Mouse (Mus musculus) lung, embryonic 15.5 days (tissue): Measurements from ENCODE around the gene Sprr2f. TPM values are rescaled to one million over a fixed set of nuclear protein-coding genes. Genes with fewer than 3 reads are reported as not detected.

ENCODE experiments used
- polyA plus RNA-seq: library from polyadenylated mRNA; unstranded; fragments of >200 nt; fragmentation: Nextera tagmentation; extraction: Ambion mirVana; gene quantifications from 2 replicates; pipeline ENCODE4 v1.2.1, GENCODE M21; 2015

Gene Sprr2f
- polyA plus RNA-seq, 1 experiment from 2014 or later: not detected

Other genes with a start within 250 kb of the Sprr2f start
- gene Prr9, start 241.2 kb upstream of the Sprr2f start, polyA plus RNA-seq: not detected in 2 replicates
- not detected in 2 replicates for gene Lelp1, start 222.4 kb upstream of the Sprr2f start, polyA plus RNA-seq
- 0.22 TPM in 1 of 2 replicates, not detected in the other for gene Sprr2a1, start 149.4 kb upstream of the Sprr2f start, polyA plus RNA-seq
- 4.2 and 15.4 TPM in 2 replicates for gene Sprr2a2, start 149.3 kb upstream of the Sprr2f start, polyA plus RNA-seq
- 0.87 TPM in 1 of 2 replicates, not detected in the other for gene Sprr2a3, start 79.8 kb upstream of the Sprr2f start, polyA plus RNA-seq
- gene Sprr2b, start 48.6 kb upstream of the Sprr2f start, polyA plus RNA-seq: not detected in 2 replicates
- gene Sprr2d, start 26.0 kb upstream of the Sprr2f start, polyA plus RNA-seq: not detected in 2 replicates
- gene Sprr2e, start 13.0 kb upstream of the Sprr2f start, polyA plus RNA-seq: not detected in 2 replicates
- not detected in 2 replicates for gene Sprr2h, start 20.5 kb downstream of the Sprr2f start, polyA plus RNA-seq
- gene Sprr2i, start 42.8 kb downstream of the Sprr2f start, polyA plus RNA-seq: not detected in 2 replicates
- not detected in 2 replicates for gene Sprr2j-ps, start 52.9 kb downstream of the Sprr2f start, polyA plus RNA-seq
- 7.5 and 8.0 TPM in 2 replicates for gene Gm9774, start 64.2 kb downstream of the Sprr2f start, polyA plus RNA-seq
- gene Sprr2k, start 67.4 kb downstream of the Sprr2f start, polyA plus RNA-seq: not detected in 2 replicates
- gene Sprr1b, start 73.6 kb downstream of the Sprr2f start, polyA plus RNA-seq: not detected in 2 replicates
- 0.20 TPM in 1 of 2 replicates, not detected in the other for gene Sprr3, start 93.5 kb downstream of the Sprr2f start, polyA plus RNA-seq
- gene Sprr1a, start 120.7 kb downstream of the Sprr2f start, polyA plus RNA-seq: 0.82 and 1.2 TPM in 2 replicates
- not detected in 2 replicates for gene Sprr4, start 135.3 kb downstream of the Sprr2f start, polyA plus RNA-seq
- gene 2310046K23Rik, start 169.3 kb downstream of the Sprr2f start, polyA plus RNA-seq: not detected in 2 replicates
- gene Ivl, start 208.5 kb downstream of the Sprr2f start, polyA plus RNA-seq: not detected in 2 replicates
- not detected in 2 replicates for gene Smcp, start 223.8 kb downstream of the Sprr2f start, polyA plus RNA-seq
- gene 2210017I01Rik, start 242.3 kb downstream of the Sprr2f start, polyA plus RNA-seq: not detected in 2 replicates